Mouse (Mus musculus) heart, adult 11 months (tissue): ENCODE data around the gene Grk2.
A peak's percentile ranks its signal among the peaks of the same experiment; 100 is the strongest.
"Not testable (repeated sequence)": the region's sequence is repeated elsewhere in the genome, so short reads cannot be mapped to it uniquely, and the experiment has no call there.

Experiments used
- DNase-seq: peaks from one replicate; pipeline ENCODE4 v3.0.0; 2022

Grk2 gene

DNA sequence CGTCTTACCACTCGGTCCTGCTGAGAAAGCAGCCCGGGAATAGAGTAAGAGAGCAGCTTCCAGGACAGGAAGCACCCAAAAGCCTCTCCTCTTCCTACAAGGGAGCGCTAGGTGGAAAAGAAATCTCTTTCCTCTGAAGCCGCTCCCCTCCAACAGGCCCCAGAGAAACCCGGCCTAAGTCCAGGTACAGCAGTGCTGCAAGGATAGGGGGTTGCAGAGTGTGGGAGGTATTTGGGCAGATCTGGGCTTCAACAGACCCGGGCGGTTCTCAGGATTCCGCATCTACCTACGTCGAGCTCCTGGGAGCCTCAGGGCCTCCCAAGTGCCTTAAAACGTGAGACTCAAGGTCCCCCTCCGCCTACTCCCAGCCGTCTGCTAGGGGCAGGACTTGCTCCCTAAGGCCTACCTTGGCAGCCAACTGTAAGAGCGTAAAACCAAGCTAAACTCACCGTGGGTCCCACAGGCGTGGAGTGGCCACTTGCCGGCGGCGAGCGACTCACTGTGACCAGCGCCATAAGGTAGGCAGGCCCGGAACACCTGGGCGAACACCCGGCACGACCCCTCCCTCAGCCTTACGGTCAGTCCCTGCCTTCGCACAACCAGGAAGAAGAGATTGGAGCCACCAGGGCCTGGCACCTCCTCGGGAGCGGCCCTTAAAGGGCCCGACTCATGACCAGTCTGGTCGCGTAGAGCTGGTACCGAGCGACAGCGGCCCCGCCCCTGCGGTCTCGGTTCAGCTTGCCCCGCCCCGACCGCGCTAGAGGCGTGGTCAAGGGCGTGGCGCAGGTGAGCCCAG is 37.3 kb downstream of the Grk2 start, which contains the start of gene Ssh3:
TSS of gene Ssh3 (minus strand) at position 615 of the 796 bp plus-strand sequence.
- peak; percentile 98 for DNase-seq

DNA sequence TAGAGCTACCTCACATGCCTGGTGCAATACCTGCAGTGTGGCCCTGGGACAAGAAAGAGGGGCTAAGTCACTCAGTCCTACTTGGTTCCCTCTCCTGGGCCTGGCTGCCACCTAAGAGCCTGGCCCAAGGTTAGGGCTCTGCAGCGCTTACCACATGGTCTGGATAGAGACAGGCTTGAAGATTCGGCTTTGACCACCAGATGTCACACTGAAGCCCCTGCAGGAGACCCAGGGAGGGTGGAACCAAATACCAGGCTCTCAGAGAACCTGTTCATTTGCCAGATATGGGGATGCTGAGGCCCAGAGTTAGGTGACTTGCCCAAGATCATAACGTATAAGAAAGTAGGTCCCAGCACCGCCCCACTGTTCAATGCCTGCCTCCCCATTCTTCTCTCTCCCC is 40.1 kb downstream of the Grk2 start:
- peak; percentile 87 for DNase-seq

DNA sequence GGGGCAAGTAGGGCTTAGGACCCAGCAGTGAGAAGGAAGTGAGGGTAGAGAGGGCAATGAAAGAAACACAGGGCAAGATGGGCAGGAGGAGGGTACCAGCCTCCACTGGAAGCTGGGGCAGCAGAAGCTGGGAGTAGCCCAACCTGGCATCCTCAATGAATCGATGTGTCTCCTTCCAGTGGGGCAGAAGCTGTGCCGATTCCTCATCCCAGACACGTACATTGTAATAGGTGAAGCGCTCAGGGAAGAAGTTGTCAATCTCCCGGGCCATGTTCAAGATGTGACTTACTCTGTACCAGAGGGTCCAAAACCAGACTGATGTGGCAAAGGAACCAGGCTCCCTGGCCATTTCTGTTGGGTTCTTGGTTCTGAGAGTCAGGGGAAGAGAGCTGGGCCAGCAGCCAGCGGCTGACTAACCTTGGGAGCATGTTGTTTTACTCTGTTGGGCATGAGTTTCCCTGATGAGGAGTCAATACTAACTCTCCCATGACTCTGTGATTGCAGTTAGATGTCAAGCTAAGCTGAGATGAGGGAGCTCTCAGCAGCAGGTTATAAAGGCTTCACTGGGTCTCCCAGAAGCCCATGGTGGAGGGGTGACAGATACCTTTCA is 41.7 kb downstream of the Grk2 start:
- DNase-seq: peak; percentile 90

DNA sequence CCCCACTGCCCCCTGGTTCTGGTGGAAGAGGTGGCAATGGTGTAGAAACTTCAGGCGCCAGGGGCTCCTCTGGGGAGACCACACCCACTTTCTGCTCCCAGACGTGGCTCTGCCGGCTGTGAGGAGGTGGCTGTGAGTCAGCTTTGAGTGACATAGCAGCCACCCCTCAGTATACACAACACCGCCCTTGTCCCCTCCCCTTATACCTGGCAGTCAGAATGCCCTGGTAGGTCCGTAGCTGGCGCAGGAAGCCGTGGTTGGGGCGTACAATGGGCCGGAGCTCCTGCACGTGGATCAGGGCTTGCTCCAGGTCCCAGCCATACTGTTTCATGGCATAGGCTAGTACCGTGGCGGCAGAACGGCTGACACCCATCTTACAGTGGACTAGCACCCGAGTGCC is 42.3 kb downstream of the Grk2 start:
- peak; percentile 91 for DNase-seq

DNA sequence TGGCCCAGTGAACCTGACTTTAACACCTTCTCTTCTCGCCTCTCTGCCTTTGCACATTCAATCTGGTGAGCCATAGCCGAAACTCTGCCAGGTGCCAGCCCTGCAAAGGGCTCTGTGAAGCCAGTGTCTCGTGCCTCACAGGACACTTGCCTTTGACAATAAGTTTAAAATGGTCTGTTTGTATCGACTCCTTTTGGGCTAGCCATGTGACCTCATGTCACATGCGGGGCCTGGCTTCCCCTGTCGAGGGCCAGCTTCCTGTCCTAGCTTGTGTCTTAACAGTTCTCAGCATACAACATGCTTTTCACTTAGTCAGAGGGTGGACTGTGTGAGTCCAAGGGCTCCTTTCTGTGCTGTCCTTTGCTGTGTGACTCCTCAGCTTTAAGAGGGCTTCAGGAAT is 43.3 kb downstream of the Grk2 start:
- peak; percentile 92 for DNase-seq

DNA sequence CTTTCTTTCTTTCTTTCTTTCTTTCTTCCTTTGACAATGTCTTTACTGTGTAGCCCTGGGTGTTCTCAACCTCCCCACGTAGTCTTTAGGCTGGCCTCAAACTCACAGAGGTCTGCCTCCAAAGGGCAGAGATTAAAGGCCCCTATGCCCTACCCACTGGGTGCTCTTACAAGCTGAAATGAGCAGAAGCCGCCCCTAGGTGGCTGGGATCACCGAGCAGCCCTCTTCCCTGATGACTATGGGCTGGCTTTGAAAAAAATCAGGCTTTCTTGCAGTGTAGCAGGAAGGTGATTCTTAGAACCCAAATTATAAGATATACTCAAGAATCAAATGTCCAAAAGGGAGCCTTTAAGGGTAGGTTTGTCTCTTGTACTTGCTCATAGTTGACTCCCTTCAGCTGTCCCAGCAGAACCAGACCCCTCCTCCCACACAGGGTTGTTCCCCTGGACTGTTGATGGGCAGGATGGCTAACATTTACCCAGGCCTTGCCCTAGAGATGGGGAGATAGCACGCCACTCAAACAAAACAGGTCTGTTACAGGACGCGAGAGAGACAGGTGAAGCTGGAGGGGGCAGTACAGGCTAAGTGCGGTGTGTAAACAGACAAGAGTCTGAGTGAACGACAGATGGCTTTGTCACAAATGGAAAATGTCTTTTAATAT is 44.9 kb downstream of the Grk2 start:
- DNase-seq: peak; percentile 84

DNA sequence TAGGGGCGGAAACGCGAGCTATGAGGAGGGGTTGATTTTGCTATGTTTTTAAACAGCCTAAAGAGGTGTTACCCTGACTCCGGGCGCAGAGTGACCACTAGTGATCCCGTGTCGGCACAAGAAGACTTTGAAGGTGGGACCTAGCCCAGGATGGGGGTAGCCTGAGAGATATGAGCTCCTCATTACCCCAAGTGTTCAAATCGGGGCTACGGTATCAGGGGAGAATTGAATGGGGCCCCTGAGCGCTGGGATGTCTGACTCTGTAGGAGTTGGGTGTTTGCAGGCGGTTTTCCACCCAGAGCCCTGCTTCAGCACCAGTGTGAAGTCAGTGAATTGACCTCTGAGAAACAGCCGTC is 48.1 kb downstream of the Grk2 start:
- DNase-seq: no peak

DNA sequence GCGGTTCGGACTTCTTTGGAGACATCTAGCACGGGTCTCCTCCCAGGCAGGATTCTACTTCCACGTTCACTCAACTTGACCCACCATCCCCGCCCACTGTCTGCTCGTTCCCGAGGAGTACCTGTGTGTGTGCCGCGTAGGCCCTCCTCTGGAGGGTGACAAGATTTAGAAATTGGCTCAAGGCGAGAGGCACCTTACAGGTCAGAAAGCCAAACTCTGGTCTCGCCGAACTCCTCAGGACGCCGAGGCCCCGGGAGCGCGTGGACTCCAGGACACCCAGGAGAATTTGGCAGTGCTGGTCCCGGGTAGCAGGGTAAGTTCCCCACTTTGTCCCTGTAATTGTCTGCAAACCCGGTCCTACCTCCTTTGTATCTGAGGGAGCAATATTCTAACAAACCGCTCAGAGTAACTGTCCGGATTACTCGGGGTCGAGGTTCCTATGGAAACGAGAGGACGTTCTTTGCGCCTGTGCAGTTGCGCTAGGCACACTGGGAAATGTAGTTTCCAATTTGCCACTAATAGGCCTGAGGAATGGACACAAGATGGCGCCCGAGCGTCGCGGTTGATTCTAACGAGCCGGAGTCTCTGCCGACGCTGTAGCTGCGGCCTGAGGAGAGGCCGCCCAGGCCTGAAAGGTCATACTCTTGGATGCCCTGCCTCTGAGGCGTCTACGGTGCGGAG is 48.7 kb downstream of the Grk2 start:
- DNase-seq: peak; percentile 99

DNA sequence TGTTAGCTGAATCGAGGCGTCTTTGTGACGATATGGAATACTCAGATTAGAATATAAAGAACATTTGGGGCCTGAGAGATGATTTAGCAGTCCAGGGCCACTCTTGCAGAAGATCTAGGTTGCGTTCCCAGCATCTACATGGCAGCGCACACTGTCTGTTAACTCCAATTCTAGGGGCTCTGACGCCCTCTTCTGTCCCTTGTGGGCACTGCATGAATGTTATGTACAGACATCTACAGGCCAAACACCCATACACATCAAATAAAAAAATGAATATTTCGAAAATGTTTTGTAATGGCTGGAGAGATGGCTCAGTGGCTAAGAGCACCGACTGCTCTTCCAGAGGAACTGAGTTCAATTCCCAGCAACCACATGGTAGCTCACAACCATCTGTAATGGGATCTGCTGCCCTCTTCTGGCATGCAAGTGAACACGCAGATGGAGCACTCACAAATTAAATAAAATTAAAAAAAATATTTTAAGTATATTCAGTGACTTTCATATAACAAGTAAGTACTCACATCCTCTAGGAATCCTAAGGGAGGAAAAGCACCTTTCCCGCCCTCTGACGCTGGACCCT is 50.3 kb downstream of the Grk2 start:
- peak; percentile 69 for DNase-seq

DNA sequence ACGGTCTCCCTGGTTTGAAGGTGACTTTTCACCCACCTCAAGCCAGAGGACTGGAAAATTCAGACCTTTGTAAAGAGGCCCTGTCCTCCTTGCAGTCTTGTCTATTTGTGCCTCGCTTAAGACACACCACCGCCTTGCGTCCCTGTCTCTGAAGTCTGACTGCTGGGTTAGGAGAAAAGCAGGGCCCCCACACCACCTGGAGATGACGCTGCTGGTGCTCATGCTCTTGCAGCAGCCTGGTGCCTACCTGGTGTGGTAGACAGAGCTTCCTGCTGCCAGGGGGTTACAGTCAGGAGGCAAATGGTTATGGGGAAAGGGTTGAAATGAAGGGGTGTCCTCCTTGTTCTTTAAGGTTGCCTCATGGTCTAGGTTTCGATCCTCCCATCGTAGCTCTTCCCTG is 51.8 kb downstream of the Grk2 start:
- DNase-seq: peak; percentile 87

DNA sequence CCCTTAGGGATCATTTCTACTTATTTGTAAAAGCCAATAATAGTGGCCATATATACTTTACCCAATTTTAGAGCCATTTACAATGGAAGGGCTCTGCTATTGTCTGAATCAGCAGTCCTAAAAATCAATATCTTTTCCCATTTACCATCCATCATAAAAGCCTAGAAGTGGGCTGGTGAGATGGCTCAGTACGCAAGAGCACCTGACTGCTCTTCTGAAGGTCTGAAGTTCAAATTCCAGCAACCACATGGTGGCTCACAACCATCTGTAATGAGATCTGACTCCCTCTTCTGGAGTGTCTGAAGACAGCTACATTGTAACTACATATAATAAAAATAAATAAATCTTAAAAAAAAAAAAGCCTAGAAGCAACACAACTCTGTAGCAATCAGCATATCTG is 57.3 kb downstream of the Grk2 start:
- DNase-seq: not testable (repeated sequence)

DNA sequence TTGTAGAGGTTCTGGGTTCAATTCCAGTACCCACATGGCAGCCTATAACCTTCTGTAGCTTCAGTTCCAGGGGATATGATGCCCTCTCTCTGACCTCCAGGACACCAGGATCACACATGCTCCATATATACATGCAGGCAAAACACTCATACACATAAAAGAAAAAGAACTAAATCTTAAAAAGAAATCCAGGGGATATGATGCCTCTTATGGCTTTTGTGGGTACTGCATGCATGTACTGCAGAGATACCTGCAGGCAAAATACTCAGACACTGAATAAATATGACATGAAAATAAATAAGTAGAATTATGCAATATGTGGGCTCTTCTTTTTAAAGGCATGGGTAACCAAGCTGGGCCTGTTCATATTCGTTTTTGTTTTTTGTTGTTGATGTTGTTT is 59.0 kb downstream of the Grk2 start:
- DNase-seq: no peak

DNA sequence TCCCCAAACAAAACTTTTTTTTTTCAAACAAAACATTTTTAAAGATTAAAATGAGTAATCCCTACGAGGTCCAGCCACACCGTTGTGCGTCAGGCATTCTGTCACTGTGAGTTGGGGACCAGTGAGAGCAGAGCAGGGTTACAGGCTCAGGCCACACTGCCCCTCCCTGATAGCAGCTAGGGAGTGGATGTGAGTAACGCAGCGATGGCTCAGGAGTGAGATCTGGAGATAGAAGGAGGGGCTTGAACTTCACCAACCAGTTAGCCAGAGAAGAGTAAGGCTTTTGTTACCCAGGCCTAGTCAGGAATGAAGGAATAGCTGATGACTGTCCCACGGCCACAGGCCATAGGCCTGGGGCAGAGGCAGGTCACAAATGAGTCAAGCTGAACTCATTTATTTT is 61.2 kb downstream of the Grk2 start:
- peak; percentile 76 for DNase-seq

DNA sequence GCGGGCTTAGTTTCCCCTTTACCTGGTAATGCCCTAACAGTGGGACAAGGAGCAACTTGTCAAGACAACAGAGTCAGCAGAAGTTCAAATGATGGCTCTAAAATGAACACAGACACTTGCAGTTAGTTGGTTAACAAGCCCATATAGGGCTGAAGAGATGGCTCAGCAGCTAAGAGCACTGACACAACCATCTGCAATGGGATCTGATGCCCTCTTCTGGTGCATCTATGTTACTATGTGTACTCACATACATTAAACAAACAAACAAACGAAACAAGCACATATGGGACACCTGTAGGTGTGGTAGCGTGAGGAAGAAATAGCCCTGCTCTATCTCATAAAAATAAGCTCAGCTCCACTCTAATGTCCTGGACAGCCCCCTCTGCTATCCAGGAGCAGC is 63.6 kb downstream of the Grk2 start:
- DNase-seq: no peak

DNA sequence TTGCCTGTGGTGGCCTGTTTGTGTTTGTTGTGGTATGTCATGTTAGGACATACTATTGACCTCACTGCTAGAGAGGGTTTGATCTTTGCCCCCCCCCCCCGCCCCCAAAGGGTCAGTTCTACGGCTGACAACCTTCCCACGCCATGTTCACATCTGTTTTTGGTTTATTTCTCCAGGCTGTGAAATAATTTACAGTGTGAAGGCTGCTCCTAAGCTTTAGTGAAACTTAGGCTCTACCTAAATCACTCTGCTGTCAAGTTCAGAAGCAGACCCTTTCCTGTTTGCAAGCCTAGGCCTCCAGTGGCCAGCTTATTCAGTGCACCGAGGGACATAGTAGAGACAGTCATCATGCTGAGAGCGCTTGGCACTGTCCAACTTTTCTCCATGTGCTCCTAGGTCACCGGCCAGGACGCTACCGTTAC is 65.8 kb downstream of the Grk2 start:
- peak; percentile 75 for DNase-seq
